Mouse (Mus musculus) left cerebral cortex, postnatal 10 days (tissue): ENCODE data around the gene Copg1. TPM values are rescaled to one million over a fixed set of nuclear protein-coding genes. Genes with fewer than 3 reads are reported as not detected.

ENCODE experiments used
- DNase-seq, 2 experiments: peaks; one replicate each; pipeline ENCODE4 v3.0.0; 2021 to 2022; ENCODE audit warnings: low spot score in 2 of 2, mixed read lengths in 1 of 2; ENCODE audit errors: extremely low spot score in 1 of 2
- intact Hi-C: fragments of 180-260 bp; cut with DNase I; formaldehyde crosslinking; loops from one replicate; pipeline ENCODE4 v1.15.1; 2025
- total RNA-seq, 2 experiments: library from RNA; stranded (reverse); gene quantifications; 2 replicates each; pipeline ENCODE4 v1.2.3; 2021

The Copg1 gene
- total RNA-seq, 2 experiments from 2014 or later: 183 to 198 TPM

- DNase-seq: no peak
- intact Hi-C loops: no loop called here
Observed at GRCm38 (mm10) chr6:87873104-87873503, 14.5 kb upstream of the Copg1 start.

- intact Hi-C loops: no loop called here
- no peak for DNase-seq
Observed at GRCm38 (mm10) chr6:87873963-87874362, 13.7 kb upstream of the Copg1 start.

- no peak for DNase-seq
- intact Hi-C loops: no loop called here
Observed at GRCm38 (mm10) chr6:87875083-87875482, 12.5 kb upstream of the Copg1 start.

- intact Hi-C loops: no loop called here
- no peak for DNase-seq
Observed at GRCm38 (mm10) chr6:87875562-87875961, 12.1 kb upstream of the Copg1 start.

GRCm38 (mm10) chr6:87876068-87876643 is 11.5 kb upstream of the Copg1 start:
- DNase-seq: peak in 1 of 2 experiments; percentile 52
- intact Hi-C loops: no loop called here

- intact Hi-C loops: no loop called here
Observed at GRCm38 (mm10) chr6:87879010-87879409, 8.6 kb upstream of the Copg1 start.

GRCm38 (mm10) chr6:87879628-87880027 is 8.0 kb upstream of the Copg1 start:
- DNase-seq: no peak
- intact Hi-C loops: no loop called here

More at GRCm38 (mm10) chr6:87879010-87879409, 8.6 kb upstream of the Copg1 start:
- DNase-seq: no peak

- intact Hi-C loops: no loop called here
- DNase-seq: no peak
Observed at GRCm38 (mm10) chr6:87882221-87882620, 5.4 kb upstream of the Copg1 start.

- peak; percentile 84 to 85 for DNase-seq
- intact Hi-C loops: no loop called here
Observed at GRCm38 (mm10) chr6:87882816-87883215, 4.8 kb upstream of the Copg1 start.

- intact Hi-C loops: no loop called here
Observed at GRCm38 (mm10) chr6:87886721-87887120, 893 bp upstream of the Copg1 start.

GRCm38 (mm10) chr6:87893931-87894330 is 6.3 kb downstream of the Copg1 start:
- intact Hi-C loops: no loop called here

More at GRCm38 (mm10) chr6:87886721-87887120, 893 bp upstream of the Copg1 start:
- DNase-seq: no peak

GRCm38 (mm10) chr6:87898028-87898427 is 10.4 kb downstream of the Copg1 start:
- no peak for DNase-seq
- intact Hi-C loops: loop anchor here (5.0 kb wide), 1 partner anchor 199 kb away; no protein-coding TSS in a partner anchor

More at GRCm38 (mm10) chr6:87893931-87894330, 6.3 kb downstream of the Copg1 start:
- no peak for DNase-seq

- no peak for DNase-seq
- intact Hi-C loops: no loop called here
Observed at GRCm38 (mm10) chr6:87906632-87907031, 19.0 kb downstream of the Copg1 start.

GRCm38 (mm10) chr6:87909181-87909580 is 21.6 kb downstream of the Copg1 start:
- DNase-seq: no peak
- intact Hi-C loops: no loop called here

GRCm38 (mm10) chr6:87911559-87911958 is 23.9 kb downstream of the Copg1 start:
- intact Hi-C loops: loop anchor here (5.0 kb wide), 1 partner anchor 71 kb away; the partner anchor contains the start of gene H1fx
- no peak for DNase-seq

GRCm38 (mm10) chr6:87913661-87914325 is 26.2 kb downstream of the Copg1 start, which contains the start of gene Hmces:
Gene Hmces, plus strand, starts transcription at chr6:87913935.
- intact Hi-C loops: loop anchor here (5.0 kb wide), 1 partner anchor 69 kb away; the partner anchor contains the start of gene H1fx
- peak; percentile 20 to 85 for DNase-seq

- intact Hi-C loops: loop anchor here (5.0 kb wide), 1 partner anchor 68 kb away; the partner anchor contains the start of gene H1fx
- DNase-seq: peak; percentile 23 to 62
Observed at GRCm38 (mm10) chr6:87914326-87915102, 26.9 kb downstream of the Copg1 start.

- DNase-seq: no peak
- intact Hi-C loops: no loop called here
Observed at GRCm38 (mm10) chr6:87915939-87916338, 28.3 kb downstream of the Copg1 start.

GRCm38 (mm10) chr6:87921201-87921600 is 33.6 kb downstream of the Copg1 start:
- intact Hi-C loops: no loop called here
- DNase-seq: no peak
